Mouse (Mus musculus): ENCODE data around the gene Rhpn2. TPM values are rescaled to one million over a fixed set of nuclear protein-coding genes. Genes with fewer than 3 reads are reported as not detected.

Gene Rhpn2
- 6.3 TPM for polyA plus RNA-seq (2014; fragmentation: Illumina TruSeq; extraction: RNeasy Lipid Tissue Mini Kit (QIAGEN cat#74804); ENCODE audit: insufficient read depth, low read depth, low replicate concordance)

GRCm38 (mm10) chr7:35333692-35334526 lies at the start of gene Rhpn2:
Gene Rhpn2 (plus strand): TSS chr7:35334170.

GRCm38 (mm10) chr7:35317729-35318609 lies 16.0 kb upstream of the Rhpn2 start, which contains the start of gene Gpatch1:
Gene Gpatch1 (minus strand): TSS chr7:35318440.

GRCm38 (mm10) chr7:35396542-35397168 lies 62.7 kb downstream of the Rhpn2 start, which contains the start of the genes Faap24 and Cep89:
Gene Faap24 (minus strand): TSS chr7:35396836.
Gene Cep89 (plus strand): TSS chr7:35397035.

Other genes starting within 250 kb of the Rhpn2 start
- gene Cebpa, start 214.9 kb upstream of the Rhpn2 start, polyA plus RNA-seq (2014; fragmentation: Illumina TruSeq; extraction: RNeasy Lipid Tissue Mini Kit (QIAGEN cat#74804); ENCODE audit: insufficient read depth, low read depth, low replicate concordance): 71.7 TPM
- gene Slc7a10, start 147.8 kb upstream of the Rhpn2 start, polyA plus RNA-seq (2014; fragmentation: Illumina TruSeq; extraction: RNeasy Lipid Tissue Mini Kit (QIAGEN cat#74804); ENCODE audit: insufficient read depth, low read depth, low replicate concordance): 27.8 TPM
- gene Lrp3, start 118.7 kb upstream of the Rhpn2 start, polyA plus RNA-seq (2014; fragmentation: Illumina TruSeq; extraction: RNeasy Lipid Tissue Mini Kit (QIAGEN cat#74804); ENCODE audit: insufficient read depth, low read depth, low replicate concordance): 4.5 TPM
- 5.9 TPM for gene Gpatch1, start 15.7 kb upstream of the Rhpn2 start, polyA plus RNA-seq (2014; fragmentation: Illumina TruSeq; extraction: RNeasy Lipid Tissue Mini Kit (QIAGEN cat#74804); ENCODE audit: insufficient read depth, low read depth, low replicate concordance)
- gene Faap24, start 62.7 kb downstream of the Rhpn2 start, polyA plus RNA-seq (2014; fragmentation: Illumina TruSeq; extraction: RNeasy Lipid Tissue Mini Kit (QIAGEN cat#74804); ENCODE audit: insufficient read depth, low read depth, low replicate concordance): 4.6 TPM
- gene Cep89, start 62.9 kb downstream of the Rhpn2 start, polyA plus RNA-seq (2014; fragmentation: Illumina TruSeq; extraction: RNeasy Lipid Tissue Mini Kit (QIAGEN cat#74804); ENCODE audit: insufficient read depth, low read depth, low replicate concordance): 11.2 TPM
- not detected for gene Slc7a9, start 114.6 kb downstream of the Rhpn2 start, polyA plus RNA-seq (2014; fragmentation: Illumina TruSeq; extraction: RNeasy Lipid Tissue Mini Kit (QIAGEN cat#74804); ENCODE audit: insufficient read depth, low read depth, low replicate concordance)
- not detected for gene Tdrd12, start 203.6 kb downstream of the Rhpn2 start, polyA plus RNA-seq (2014; fragmentation: Illumina TruSeq; extraction: RNeasy Lipid Tissue Mini Kit (QIAGEN cat#74804); ENCODE audit: insufficient read depth, low read depth, low replicate concordance)
- gene Nudt19, start 222.1 kb downstream of the Rhpn2 start, polyA plus RNA-seq (2014; fragmentation: Illumina TruSeq; extraction: RNeasy Lipid Tissue Mini Kit (QIAGEN cat#74804); ENCODE audit: insufficient read depth, low read depth, low replicate concordance): 28.6 TPM

Measured in lung, adult 10 weeks (tissue).